Mouse (Mus musculus) midbrain, embryonic 12.5 days (tissue): ENCODE measurements at regions not wholly inside any gene's neighbourhood (a gene's known extent, or its start where the extent isn't known, plus 50 kb on each side); places are given as distances from the start of the nearest gene placed in this dataset.

Source experiments
- ATAC-seq: fragments of 200-750 bp; cut with Nextera tagmentation; 2 replicates; pipeline ENCODE4 v1.8.0; 2017; ENCODE audit warnings: low read depth, moderate TSS enrichment, moderate library complexity; ENCODE audit not compliant: low FRiP score
- H3K27ac ChIP-seq: fragments of 300-500 bp; sonication (generic); replicated peaks from 2 replicates; pipeline ENCODE4 v1.5.1; 2016; ENCODE audit warnings: mild to moderate bottlenecking
- H3K27me3 ChIP-seq: fragments of 300-500 bp; sonication (generic); 2 replicates; pipeline ENCODE4 v1.6.1; 2016; ENCODE audit warnings: mild to moderate bottlenecking
- H3K36me3 ChIP-seq: fragments of 300-500 bp; sonication (generic); 2 replicates; pipeline ENCODE4 v1.6.1; 2016
- H3K4me1 ChIP-seq: fragments of 300-500 bp; sonication (generic); 2 replicates; pipeline ENCODE4 v1.6.1; 2016
- H3K4me2 ChIP-seq: fragments of 300-500 bp; sonication (generic); replicated peaks from 2 replicates; pipeline ENCODE4 v1.6.1; 2016; ENCODE audit warnings: mild to moderate bottlenecking, moderate library complexity
- H3K4me3 ChIP-seq: fragments of 300-500 bp; sonication (generic); 2 replicates; pipeline ENCODE4 v1.5.1; 2016; ENCODE audit warnings: mild to moderate bottlenecking
- H3K9ac ChIP-seq: fragments of 300-500 bp; sonication (generic); replicated peaks from 2 replicates; pipeline ENCODE4 v1.6.1; 2016; ENCODE audit warnings: mild to moderate bottlenecking, moderate library complexity
- H3K9me3 ChIP-seq: fragments of 300-500 bp; sonication (generic); 2 replicates; pipeline ENCODE4 v1.6.1; 2016; ENCODE audit warnings: mild to moderate bottlenecking
- WGBS: fragments of 180-500 bp; shearing (Covaris S2); methylation state at CpG from one replicate; pipeline ENCODE4 v1.1.7; 2016; 5-methylcytosine and 5-hydroxymethylcytosine counted together

- 83% methylated on average over 7 of the region's 7 CpGs for WGBS
- H3K4me3 ChIP-seq = no peak overlapping the region
Measured at GRCm38 (mm10) chr8:90762390-90762789, 54.8 kb downstream of the Gm19935 start.

DNA sequence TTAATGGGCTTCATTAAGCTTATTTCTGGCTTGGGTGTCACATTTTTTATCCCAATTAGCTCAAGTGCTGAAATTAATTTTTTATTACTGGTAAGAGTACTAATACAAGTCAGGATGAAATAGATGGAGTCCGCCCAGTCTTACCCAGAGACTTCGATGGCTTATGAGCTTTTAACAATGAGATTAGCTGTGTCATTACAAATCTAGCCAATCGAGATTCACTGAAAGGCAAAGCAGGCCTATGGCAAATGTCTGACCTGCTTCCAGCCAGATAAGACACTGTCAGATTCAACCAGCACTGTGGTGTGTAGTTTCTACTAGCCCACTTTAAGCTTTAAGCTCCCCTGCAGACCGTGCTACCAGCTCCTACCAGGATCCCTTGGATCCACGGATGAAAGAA is 55.2 kb downstream of the Gm19935 start:
- H3K4me2 ChIP-seq = no peak overlapping the region
- H3K27me3 ChIP-seq = no peaks in the 10 kb centered on the region
- H3K36me3 ChIP-seq = no peaks in the 10 kb centered on the region
- no peak overlapping the region for H3K9ac ChIP-seq
- H3K9me3 ChIP-seq = 0 out of 2 replicates have a peak, but pooled peaks cover 8% of the 10 kb centered on the region
- peak overlapping the region; percentile 1; the same call in 1 of the 2 replicates for H3K27ac ChIP-seq
- WGBS = 78% methylated on average over 5 of the region's 5 CpGs
- ATAC-seq = no peak
- H3K4me1 ChIP-seq = peaks cover 11% of the 10 kb centered on the region; the same call in 1 of the 2 replicates
- no peak overlapping the region for H3K4me3 ChIP-seq

More at GRCm38 (mm10) chr8:90762390-90762789, 54.8 kb downstream of the Gm19935 start:
- no peaks in the 10 kb centered on the region for H3K27me3 ChIP-seq
- peaks cover 11% of the 10 kb centered on the region; the same call in 1 of the 2 replicates for H3K4me1 ChIP-seq
- peak overlapping the region; percentile 1; the same call in 1 of the 2 replicates for H3K27ac ChIP-seq
- H3K36me3 ChIP-seq = no peaks in the 10 kb centered on the region
- no peak for ATAC-seq
- no peak overlapping the region for H3K9ac ChIP-seq
- H3K9me3 ChIP-seq = 0 out of 2 replicates have a peak, but pooled peaks cover 8% of the 10 kb centered on the region
- no peak overlapping the region for H3K4me2 ChIP-seq

GRCm38 (mm10) chr8:90761446-90761845 is 55.7 kb downstream of the Gm19935 start:
- no peak overlapping the region for H3K9ac ChIP-seq
- no peak overlapping the region for H3K27ac ChIP-seq
- peaks cover 11% of the 10 kb centered on the region; the same call in 1 of the 2 replicates for H3K4me1 ChIP-seq
- H3K4me3 ChIP-seq = no peak overlapping the region
- WGBS = 51% methylated on average over 4 of the region's 4 CpGs
- ATAC-seq = no peak
- H3K9me3 ChIP-seq = 0 out of 2 replicates have a peak, but pooled peaks cover 8% of the 10 kb centered on the region
- H3K36me3 ChIP-seq = no peaks in the 10 kb centered on the region
- H3K27me3 ChIP-seq = no peaks in the 10 kb centered on the region
- no peak overlapping the region for H3K4me2 ChIP-seq

DNA sequence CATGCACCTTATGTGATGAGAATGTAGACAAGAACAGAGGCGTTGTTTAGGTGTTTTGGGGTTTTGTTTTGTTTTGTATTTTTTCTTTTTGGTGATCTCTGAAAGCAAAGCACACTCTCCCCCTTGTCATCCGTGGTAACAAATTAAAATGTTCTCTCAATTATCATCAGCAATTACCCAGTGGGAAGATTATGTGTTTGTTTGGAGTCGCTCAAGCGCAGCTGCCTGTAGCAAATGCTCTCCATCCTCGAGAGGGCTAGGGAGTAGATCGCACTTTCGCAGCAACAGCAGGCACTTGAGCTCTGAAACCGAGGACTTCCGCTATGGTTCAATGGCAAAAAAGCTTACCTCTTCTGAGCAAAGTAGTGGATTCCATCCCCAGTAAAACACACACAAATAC is 57.7 kb downstream of the Gm19935 start:
- H3K4me3 ChIP-seq = no peak overlapping the region
- H3K36me3 ChIP-seq = no peaks in the 10 kb centered on the region
- H3K27me3 ChIP-seq = no peaks in the 10 kb centered on the region
- WGBS = 59% methylated on average over 9 of the region's 9 CpGs
- H3K4me2 ChIP-seq = no peak overlapping the region
- peaks cover 11% of the 10 kb centered on the region; the same call in 1 of the 2 replicates for H3K4me1 ChIP-seq
- H3K27ac ChIP-seq = no peak overlapping the region
- H3K9me3 ChIP-seq = 0 out of 2 replicates have a peak, but pooled peaks cover 8% of the 10 kb centered on the region
- no peak for ATAC-seq
- no peak overlapping the region for H3K9ac ChIP-seq

GRCm38 (mm10) chr8:90755020-90755419 is 62.2 kb downstream of the Gm19935 start:
- no peaks in the 10 kb centered on the region for H3K36me3 ChIP-seq
- no peak overlapping the region for H3K4me3 ChIP-seq
- H3K4me1 ChIP-seq = peaks cover 4% of the 10 kb centered on the region; the same call in 1 of the 2 replicates
- no peak overlapping the region for H3K4me2 ChIP-seq
- H3K9me3 ChIP-seq = no peaks in the 10 kb centered on the region
- no peak overlapping the region for H3K27ac ChIP-seq
- 74% methylated on average over 4 of the region's 4 CpGs for WGBS
- no peak overlapping the region for H3K9ac ChIP-seq
- no peak for ATAC-seq
- no peaks in the 10 kb centered on the region for H3K27me3 ChIP-seq

DNA sequence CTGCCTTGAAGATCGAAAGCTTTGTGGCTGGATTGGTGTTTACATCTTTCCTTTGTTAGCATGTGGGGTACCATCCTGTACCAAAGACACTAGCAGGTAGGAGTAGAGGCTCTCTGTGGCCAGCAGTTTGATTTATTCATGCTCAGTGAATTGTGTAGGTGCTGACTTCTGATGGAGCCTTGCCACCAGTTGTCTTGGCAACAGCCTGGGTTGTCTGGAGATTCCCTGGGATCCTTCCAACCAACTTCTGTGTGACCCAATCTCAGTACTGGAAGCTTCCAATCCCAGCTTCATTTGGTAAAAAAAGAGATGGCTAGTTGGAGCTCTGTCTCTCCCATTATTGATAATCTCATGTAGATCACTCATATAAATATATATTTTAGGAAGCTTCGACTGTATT is 73.6 kb downstream of the Gm19935 start:
- Histone ChIP-seq H3K27me3 (no peaks in the 10 kb centered on the region), H3K4me1 (peaks cover 30% of the 10 kb centered on the region), H3K9ac (no peak overlapping the region), H3K4me2 (no peak overlapping the region), H3K36me3 (no peaks in the 10 kb centered on the region), H3K9me3 (no peaks in the 10 kb centered on the region), H3K4me3 (no peak overlapping the region), H3K27ac (no peak overlapping the region)
- WGBS = 92% methylated on average over 2 of the region's 2 CpGs
- no peak for ATAC-seq

GRCm38 (mm10) chr8:90740963-90741733 is 76.0 kb downstream of the Gm19935 start:
- Histone ChIP-seq H3K4me1 (peaks cover 30% of the 10 kb centered on the region), H3K9me3 (peaks cover 6% of the 10 kb centered on the region; the same call in 1 of the 2 replicates), H3K4me3 (no peak overlapping the region), H3K27me3 (no peaks in the 10 kb centered on the region), H3K36me3 (no peaks in the 10 kb centered on the region), H3K4me2 (peak overlapping the region; percentile 38), H3K9ac (no peak overlapping the region), H3K27ac (peak overlapping the region; percentile 97)
- ATAC-seq = peak; percentile 87
- 7% methylated on average over 9 of the region's 9 CpGs for WGBS

DNA sequence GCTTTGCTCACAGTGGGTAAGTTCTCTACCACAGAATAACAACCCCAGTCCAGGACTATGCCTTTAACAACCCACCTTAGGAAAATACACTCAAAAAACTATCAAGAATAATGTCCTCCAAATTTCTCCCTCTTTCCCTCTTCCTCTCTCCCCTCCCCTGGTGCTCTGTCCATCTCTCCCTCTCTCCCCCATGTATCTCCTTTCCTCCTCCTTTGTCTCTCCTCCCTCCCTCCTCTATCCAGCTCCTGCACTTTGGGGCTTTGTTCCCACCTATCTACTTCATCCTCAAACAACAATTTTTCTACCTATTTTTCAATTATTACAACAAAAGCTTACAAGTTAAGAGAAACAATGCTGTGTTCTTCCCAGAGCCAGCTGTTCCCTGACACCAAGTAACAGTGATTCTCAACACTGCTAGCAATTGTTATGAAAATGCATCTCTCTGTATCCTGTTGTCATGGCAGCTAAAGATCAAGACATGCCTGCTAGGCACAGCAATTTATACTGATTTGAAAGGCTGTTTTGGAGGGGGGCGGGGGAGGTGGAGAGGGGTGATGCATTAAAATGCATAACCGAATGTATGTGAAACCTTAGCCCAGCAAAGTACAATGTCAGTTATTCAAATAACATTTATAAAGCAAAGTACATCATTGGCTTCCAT is 76.8 kb downstream of the Gm19935 start:
- 10% methylated on average over 2 of the region's 2 CpGs for WGBS
- peak overlapping the region; percentile 38 for H3K4me2 ChIP-seq
- H3K27me3 ChIP-seq = no peaks in the 10 kb centered on the region
- no peak overlapping the region for H3K4me3 ChIP-seq
- peak; percentile 87 for ATAC-seq
- H3K4me1 ChIP-seq = peaks cover 30% of the 10 kb centered on the region
- peak overlapping the region; percentile 97 for H3K27ac ChIP-seq
- no peaks in the 10 kb centered on the region for H3K36me3 ChIP-seq
- H3K9me3 ChIP-seq = peaks cover 6% of the 10 kb centered on the region; the same call in 1 of the 2 replicates
- 0 out of 2 replicates have a peak overlapping the region, but pooled peaks have one; percentile 37 for H3K9ac ChIP-seq

GRCm38 (mm10) chr8:90728011-90728410 is 89.2 kb downstream of the Gm19935 start:
- no peaks in the 10 kb centered on the region for H3K4me1 ChIP-seq
- H3K27me3 ChIP-seq = no peaks in the 10 kb centered on the region
- ATAC-seq = no peak
- H3K27ac ChIP-seq = no peak overlapping the region
- H3K9ac ChIP-seq = no peak overlapping the region
- no peaks in the 10 kb centered on the region for H3K9me3 ChIP-seq
- H3K4me2 ChIP-seq = no peak overlapping the region
- no peaks in the 10 kb centered on the region for H3K36me3 ChIP-seq
- no peak overlapping the region for H3K4me3 ChIP-seq
- WGBS = 20% methylated on average over 1 of the region's 1 CpGs

- no peaks in the 10 kb centered on the region for H3K36me3 ChIP-seq
- no peak overlapping the region for H3K4me2 ChIP-seq
- no peaks in the 10 kb centered on the region for H3K27me3 ChIP-seq
- no peak overlapping the region for H3K9ac ChIP-seq
- H3K9me3 ChIP-seq = no peaks in the 10 kb centered on the region
- no peak overlapping the region for H3K27ac ChIP-seq
- WGBS = 94% methylated on average over 5 of the region's 5 CpGs
- no peak for ATAC-seq
- H3K4me3 ChIP-seq = no peak overlapping the region
- H3K4me1 ChIP-seq = no peaks in the 10 kb centered on the region
Measured at GRCm38 (mm10) chr8:90725188-90725587, 92.0 kb downstream of the Gm19935 start.

DNA sequence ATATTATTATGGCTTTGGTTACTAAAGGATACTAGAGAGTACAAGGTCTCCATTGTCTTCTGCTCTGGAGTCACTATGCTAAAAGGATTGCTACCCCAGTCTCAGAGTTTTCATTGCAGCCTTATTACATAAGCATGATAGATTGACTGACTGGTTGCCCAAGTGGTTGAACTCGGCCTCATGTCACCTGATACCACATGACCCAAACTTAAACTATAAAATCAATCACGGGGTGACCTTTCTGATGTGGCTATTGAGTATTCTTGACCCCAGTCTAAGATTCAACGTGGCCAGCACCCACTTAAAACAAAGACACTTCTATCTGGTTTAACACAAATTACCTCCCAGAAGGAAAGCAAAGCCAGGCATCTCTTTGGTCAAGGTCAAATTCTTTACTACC is 100.8 kb downstream of the Gm19935 start:
- Histone ChIP-seq H3K4me3 (no peak overlapping the region), H3K4me2 (no peak overlapping the region), H3K9me3 (no peaks in the 10 kb centered on the region), H3K4me1 (no peaks in the 10 kb centered on the region), H3K27ac (no peak overlapping the region), H3K36me3 (no peaks in the 10 kb centered on the region), H3K27me3 (no peaks in the 10 kb centered on the region), H3K9ac (no peak overlapping the region)
- WGBS = 60% methylated on average over 3 of the region's 3 CpGs
- no peak for ATAC-seq

DNA sequence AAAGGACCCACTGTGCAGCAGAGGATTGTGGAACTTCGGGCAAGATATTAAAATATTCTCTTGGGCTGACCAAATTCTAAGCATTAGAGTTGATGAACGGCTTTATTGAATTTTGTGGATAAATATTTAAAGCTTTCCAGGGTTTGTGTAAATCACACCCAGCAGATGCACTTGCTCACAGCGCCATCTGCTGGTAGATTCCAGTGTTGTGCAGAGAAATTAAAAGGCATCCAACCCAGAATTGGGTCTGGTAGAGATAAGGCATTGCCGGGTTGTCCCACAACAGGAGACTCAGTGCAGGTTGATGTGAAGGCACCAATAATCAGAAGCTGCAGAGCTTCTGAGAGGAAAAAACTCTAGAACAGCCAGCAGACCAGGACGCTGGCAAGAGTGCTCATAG is 108.7 kb downstream of the Gm19935 start:
- Histone ChIP-seq H3K9ac (no peak overlapping the region; the same call in 1 of the 2 replicates), H3K4me1 (0 out of 2 replicates have a peak, but pooled peaks cover 3% of the 10 kb centered on the region), H3K4me3 (no peak overlapping the region), H3K9me3 (no peaks in the 10 kb centered on the region), H3K27ac (no peak overlapping the region), H3K4me2 (0 out of 2 replicates have a peak overlapping the region, but pooled peaks have one; percentile 6), H3K27me3 (no peaks in the 10 kb centered on the region), H3K36me3 (no peaks in the 10 kb centered on the region)
- no peak for ATAC-seq
- 13% methylated on average over 5 of the region's 5 CpGs for WGBS
